16 mouse cellular contexts compared by ENCODE assay signal in the genomic region with DNA sequence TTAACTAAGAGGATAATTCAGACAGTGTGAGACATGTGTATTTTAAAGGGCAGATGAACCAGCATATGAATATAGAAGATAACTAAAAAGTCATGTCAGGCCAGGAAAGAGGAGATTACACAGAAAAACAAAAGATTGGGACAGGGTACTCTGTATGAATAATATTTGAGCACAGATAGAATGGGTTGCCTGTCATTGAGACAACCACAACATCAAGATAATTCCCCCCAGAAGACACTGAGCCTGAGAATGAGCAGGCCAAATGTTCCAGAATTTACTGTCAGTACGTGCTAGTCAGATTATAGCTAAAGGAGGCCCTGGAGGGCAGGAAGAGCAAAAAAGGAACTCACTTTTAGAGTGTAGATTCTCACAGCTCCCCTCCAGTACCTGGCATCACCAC.
"Had no signal": no experiment of that assay in that cellular context is flagged by ENCODE, and none has a peak within 500 bp of the region (broad histone marks: within the 10 kb centered on the region; RNA-seq: fewer than 3 reads in every experiment).

No protein-coding gene starts in this region.

- ATAC-seq: intestine, embryonic 16.5 days had no signal

- H3K4me2 ChIP-seq: kidney, embryonic 15.5 days; limb, embryonic 12.5 days; lung, embryonic 14.5 days; neural tube, embryonic 12.5 days; stomach, embryonic 15.5 days had no signal

- H3K9ac ChIP-seq: kidney, embryonic 15.5 days; limb, embryonic 12.5 days; lung, embryonic 14.5 days; neural tube, embryonic 12.5 days; stomach, embryonic 15.5 days had no signal

- H3K9me3 ChIP-seq: kidney, embryonic 15.5 days; limb, embryonic 12.5 days; midbrain, embryonic 10.5 days; neural tube, embryonic 12.5 days; stomach, embryonic 15.5 days had no signal

- H3K4me3 ChIP-seq: kidney, embryonic 15.5 days; limb, embryonic 12.5 days; midbrain, embryonic 10.5 days; neural tube, embryonic 12.5 days; stomach, embryonic 15.5 days had no signal

- H3K36me3 ChIP-seq: kidney, embryonic 15.5 days; limb, embryonic 12.5 days; midbrain, embryonic 10.5 days; neural tube, embryonic 12.5 days; stomach, embryonic 15.5 days had no signal

- DNase-seq: kidney, adult 2 months; kidney, postnatal 25 days; layer of hippocampus, adult 9-11 months; lung, embryonic 14.5 days; lung, postnatal 14 days; midbrain, embryonic 14.5 days; spleen, adult 18-20 months; thymus, adult 2 months; thymus, postnatal 25 days had no signal

- H3K27ac ChIP-seq: kidney, embryonic 15.5 days; limb, embryonic 12.5 days; macrophage; midbrain, embryonic 10.5 days; neural tube, embryonic 12.5 days; stomach, embryonic 15.5 days had no signal
